Mouse (Mus musculus) olfactory bulb, adult 2 months (tissue): ENCODE results near the gene Wdsub1.
"Not testable (repeated sequence)": the region's sequence is repeated elsewhere in the genome, so short reads cannot be mapped to it uniquely, and the experiment has no call there.

ENCODE experiments used
- CTCF ChIP-seq: fragments of 200-500 bp; IDR thresholded peaks from 2 replicates; pipeline ENCODE4 v1.5.1; 2012; ENCODE audit warnings: low read depth, mild to moderate bottlenecking, low read length, moderate library complexity; ENCODE audit not compliant: insufficient read depth
- POLR2A ChIP-seq: fragments of 200-500 bp; IDR thresholded peaks from 2 replicates; pipeline ENCODE4 v1.6.1; 2012; ENCODE audit warnings: mild to moderate bottlenecking, low read depth, low read length, moderate library complexity; ENCODE audit not compliant: insufficient read depth

GRCm38 (mm10) chr2:59851885-59852284, 30.5 kb downstream of the Wdsub1 start:
- TF ChIP-seq CTCF, POLR2A: not testable (repeated sequence)
